Mouse (Mus musculus) liver, embryonic 16.5 days (tissue): ENCODE measurements around the gene Gpr3. TPM values are rescaled to one million over a fixed set of nuclear protein-coding genes. Genes with fewer than 3 reads are reported as not detected.
A peak's percentile ranks its signal among the peaks of the same experiment; 100 is the strongest.

Experiments
- ATAC-seq: fragments of 200-750 bp; cut with Nextera tagmentation; 2 replicates; pipeline ENCODE4 v1.8.0; 2017; ENCODE audit warnings: low read depth, mild to moderate bottlenecking, moderate number of reproducible peaks, moderate library complexity
- H3K27ac ChIP-seq: fragments of 300-500 bp; sonication (generic); 2 replicates; pipeline ENCODE4 v1.5.1; 2014; ENCODE audit warnings: mild to moderate bottlenecking, low read length
- H3K27me3 ChIP-seq: fragments of 300-500 bp; sonication (generic); 2 replicates; pipeline ENCODE4 v1.6.1; 2014; ENCODE audit warnings: low read depth, low read length, mixed read lengths; ENCODE audit not compliant: control insufficient read depth, insufficient read depth
- H3K36me3 ChIP-seq: fragments of 300-500 bp; sonication (generic); 2 replicates; pipeline ENCODE4 v1.6.1; 2014; ENCODE audit warnings: mild to moderate bottlenecking; ENCODE audit not compliant: control insufficient read depth, insufficient read depth
- H3K4me1 ChIP-seq: fragments of 300-500 bp; sonication (generic); 2 replicates; pipeline ENCODE4 v1.6.1; 2014; ENCODE audit warnings: low read depth, low read length, mixed read lengths; ENCODE audit not compliant: control insufficient read depth
- H3K4me2 ChIP-seq: fragments of 300-500 bp; sonication (generic); 2 replicates; pipeline ENCODE4 v1.6.1; 2014; ENCODE audit warnings: low read depth, low read length, mixed read lengths
- H3K4me3 ChIP-seq: fragments of 300-500 bp; sonication (generic); 2 replicates; pipeline ENCODE4 v1.5.1; 2014; ENCODE audit warnings: low read depth, mild to moderate bottlenecking, low read length
- H3K9ac ChIP-seq: fragments of 300-500 bp; sonication (generic); 2 replicates; pipeline ENCODE4 v1.6.1; 2014; ENCODE audit warnings: low read depth, low read length
- H3K9me3 ChIP-seq: fragments of 300-500 bp; sonication (generic); replicated peaks from 2 replicates; pipeline ENCODE4 v1.6.1; 2016; ENCODE audit warnings: low read length; ENCODE audit not compliant: control insufficient read depth
- WGBS: fragments of 180-500 bp; shearing (Covaris S2); extraction: QIAGEN DNeasy Blood & Tissue Kit; methylation state at CpG from one replicate; pipeline ENCODE4 v1.1.7; 2014; ENCODE audit not compliant: insufficient replicate concordance; 5-methylcytosine and 5-hydroxymethylcytosine counted together
- polyA plus RNA-seq: library from polyadenylated mRNA; unstranded; fragments of >200 nt; fragmentation: Nextera tagmentation; extraction: Ambion mirVana; gene quantifications from 2 replicates; pipeline ENCODE4 v1.2.1, GENCODE M21; 2015

The Gpr3 gene
- polyA plus RNA-seq, 1 experiment from 2014 or later: not detected

GRCm38 (mm10) chr4:133251214-133251613, 38.9 kb upstream of the Gpr3 start:
- Histone ChIP-seq H3K4me2 (peak overlapping the region; percentile 28), H3K27ac (no peak overlapping the region), H3K4me1 (peaks cover 36% of the 10 kb centered on the region), H3K9me3 (no peaks in the 10 kb centered on the region), H3K27me3 (peaks cover 30% of the 10 kb centered on the region), H3K4me3 (no peak overlapping the region), H3K36me3 (no peaks in the 10 kb centered on the region), H3K9ac (no peak overlapping the region)
- WGBS: 38% methylated on average over 31 of the region's 31 CpGs
- ATAC-seq: no peak

GRCm38 (mm10) chr4:133250609-133251008, 38.3 kb upstream of the Gpr3 start:
- no peaks in the 10 kb centered on the region for H3K36me3 ChIP-seq
- WGBS: 8% methylated on average over 22 of the region's 22 CpGs
- H3K27ac ChIP-seq: no peak overlapping the region
- peak overlapping the region; percentile 13; the same call in 1 of the 2 replicates for H3K4me3 ChIP-seq
- peak overlapping the region; percentile 28 for H3K4me2 ChIP-seq
- no peak for ATAC-seq
- H3K27me3 ChIP-seq: peaks cover 28% of the 10 kb centered on the region
- peaks cover 36% of the 10 kb centered on the region for H3K4me1 ChIP-seq
- H3K9me3 ChIP-seq: no peaks in the 10 kb centered on the region
- H3K9ac ChIP-seq: no peak overlapping the region

DNA sequence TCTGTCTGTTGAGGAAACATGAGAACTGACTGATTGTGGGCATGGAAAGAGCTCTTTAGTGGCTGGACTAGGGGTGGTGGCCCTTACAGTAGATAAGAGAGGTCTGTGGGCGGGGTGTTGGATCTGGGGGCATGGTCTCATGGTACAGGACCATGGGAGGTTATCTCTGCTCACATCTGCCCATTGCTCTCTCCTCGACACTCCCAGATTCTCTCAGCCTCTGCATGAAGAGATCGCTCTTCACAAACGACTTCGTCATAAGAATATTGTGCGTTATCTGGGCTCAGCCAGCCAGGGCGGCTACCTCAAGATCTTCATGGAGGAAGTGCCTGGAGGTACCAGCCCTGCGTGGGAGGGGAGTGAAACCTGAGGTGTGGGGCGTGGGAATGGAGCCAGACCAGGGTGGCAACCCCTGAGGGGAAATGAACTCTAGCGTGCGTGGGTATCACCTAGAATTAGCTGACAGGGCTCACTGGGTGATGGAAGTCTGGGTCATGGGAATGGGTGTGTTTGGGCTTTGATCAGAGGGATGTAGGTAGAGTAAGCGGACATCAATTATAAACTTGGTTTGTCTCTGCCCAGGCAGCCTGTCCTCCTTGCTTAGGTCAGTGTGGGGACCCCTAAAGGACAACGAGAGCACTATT, 35.6 kb upstream of the Gpr3 start:
- peak overlapping the region; percentile 90 for H3K27ac ChIP-seq
- peak; percentile 93 for ATAC-seq
- peaks cover 28% of the 10 kb centered on the region for H3K27me3 ChIP-seq
- no peaks in the 10 kb centered on the region for H3K36me3 ChIP-seq
- peak overlapping the region; percentile 58 for H3K4me2 ChIP-seq
- peak overlapping the region; percentile 44 for H3K9ac ChIP-seq
- H3K4me1 ChIP-seq: peaks cover 50% of the 10 kb centered on the region
- H3K4me3 ChIP-seq: peak overlapping the region; percentile 38
- 20% methylated on average over 13 of the region's 13 CpGs for WGBS
- no peaks in the 10 kb centered on the region for H3K9me3 ChIP-seq

DNA sequence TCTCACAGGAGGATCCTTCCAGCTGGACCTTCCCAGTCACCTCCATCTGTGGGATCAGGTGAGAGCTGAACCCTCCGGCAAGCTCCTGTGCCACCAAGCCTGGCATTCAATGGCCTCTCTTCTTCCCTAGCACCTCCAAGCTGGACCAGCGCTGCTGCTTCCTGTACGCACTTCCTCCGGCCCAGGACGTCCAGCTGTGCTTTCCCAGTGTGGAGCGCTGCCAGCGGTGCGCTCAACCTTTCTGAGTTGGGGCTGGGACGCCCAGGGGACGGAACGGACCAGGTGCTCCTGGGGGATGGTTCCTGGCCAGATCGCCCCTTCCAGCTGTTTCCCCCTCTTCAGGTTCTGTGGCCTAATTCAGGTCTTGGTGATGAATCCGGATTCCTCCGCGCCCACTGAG, 34.7 kb upstream of the Gpr3 start:
- Histone ChIP-seq H3K36me3 (no peaks in the 10 kb centered on the region), H3K27ac (peak overlapping the region; percentile 90), H3K9me3 (no peaks in the 10 kb centered on the region), H3K4me1 (peaks cover 55% of the 10 kb centered on the region), H3K4me2 (peak overlapping the region; percentile 58), H3K27me3 (peaks cover 29% of the 10 kb centered on the region), H3K4me3 (no peak overlapping the region), H3K9ac (0 out of 2 replicates have a peak overlapping the region, but pooled peaks have one; percentile 30)
- 62% methylated on average over 15 of the region's 15 CpGs for WGBS
- no peak for ATAC-seq

- H3K9me3 ChIP-seq: no peaks in the 10 kb centered on the region
- no peak overlapping the region for H3K27ac ChIP-seq
- WGBS: 8% methylated on average over 1 of the region's 1 CpGs
- H3K4me1 ChIP-seq: peaks cover 58% of the 10 kb centered on the region
- no peaks in the 10 kb centered on the region for H3K36me3 ChIP-seq
- no peak for ATAC-seq
- H3K9ac ChIP-seq: no peak overlapping the region
- H3K4me2 ChIP-seq: no peak overlapping the region
- no peak overlapping the region for H3K4me3 ChIP-seq
- H3K27me3 ChIP-seq: peaks cover 8% of the 10 kb centered on the region
Measured at GRCm38 (mm10) chr4:133244289-133244688, 32.0 kb upstream of the Gpr3 start.

DNA sequence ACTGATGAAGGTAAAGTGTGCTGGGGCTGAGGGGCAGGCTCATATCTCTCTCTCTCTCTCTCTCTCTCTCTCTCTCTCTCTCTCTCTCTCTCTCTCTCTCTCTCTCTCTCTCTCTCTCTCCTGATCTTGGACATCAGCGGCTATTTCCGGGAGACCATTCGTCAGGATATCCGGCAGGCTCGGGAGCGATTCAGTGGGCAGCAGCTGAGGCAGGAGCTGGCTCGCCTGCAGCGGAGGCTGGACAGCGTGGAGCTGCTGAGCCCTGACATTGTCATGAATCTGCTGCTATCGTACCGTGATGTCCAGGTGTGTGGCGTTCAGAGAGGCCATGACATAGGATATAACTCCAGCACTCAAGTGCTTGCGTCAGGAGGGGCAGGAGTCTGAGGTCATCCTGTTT, 31.2 kb upstream of the Gpr3 start:
- no peak overlapping the region for H3K9ac ChIP-seq
- H3K9me3 ChIP-seq: no peaks in the 10 kb centered on the region
- no peaks in the 10 kb centered on the region for H3K36me3 ChIP-seq
- H3K4me3 ChIP-seq: no peak overlapping the region
- H3K4me1 ChIP-seq: peaks cover 57% of the 10 kb centered on the region
- H3K27me3 ChIP-seq: peaks cover 7% of the 10 kb centered on the region
- H3K27ac ChIP-seq: no peak overlapping the region
- H3K4me2 ChIP-seq: no peak overlapping the region
- ATAC-seq: no peak
- 60% methylated on average over 13 of the region's 13 CpGs for WGBS

GRCm38 (mm10) chr4:133242710-133243109, 30.4 kb upstream of the Gpr3 start:
- Histone ChIP-seq H3K36me3 (no peaks in the 10 kb centered on the region), H3K9ac (no peak overlapping the region), H3K4me3 (no peak overlapping the region), H3K4me1 (peaks cover 56% of the 10 kb centered on the region), H3K27ac (no peak overlapping the region), H3K27me3 (peaks cover 5% of the 10 kb centered on the region), H3K4me2 (no peak overlapping the region), H3K9me3 (no peaks in the 10 kb centered on the region)
- no peak for ATAC-seq
- WGBS: 73% methylated on average over 9 of the region's 9 CpGs

DNA sequence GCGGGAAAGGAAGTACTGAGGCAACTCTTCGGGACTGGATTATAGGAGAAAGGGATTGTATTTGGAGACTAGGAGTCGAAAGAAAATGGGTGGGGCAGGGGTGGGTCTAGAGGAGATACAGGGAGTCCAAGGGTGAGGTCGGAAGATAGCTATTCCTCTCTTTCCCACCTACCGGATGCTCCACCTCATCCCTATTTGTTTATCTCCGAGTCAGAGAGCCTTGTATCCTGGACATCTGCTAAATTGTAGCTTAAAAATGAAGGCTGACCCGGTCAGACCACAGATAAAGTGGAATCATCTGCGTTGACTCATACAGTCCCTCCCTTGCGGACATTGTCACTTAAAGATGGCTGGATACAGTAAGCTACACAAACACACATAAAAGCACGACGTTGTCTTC, 29.6 kb upstream of the Gpr3 start:
- Histone ChIP-seq H3K4me2 (peak overlapping the region; percentile 94), H3K9me3 (no peaks in the 10 kb centered on the region), H3K4me3 (peak overlapping the region; percentile 65), H3K36me3 (no peaks in the 10 kb centered on the region), H3K27ac (peak overlapping the region; percentile 50; the same call in 1 of the 2 replicates), H3K27me3 (peaks cover 3% of the 10 kb centered on the region), H3K4me1 (peaks cover 48% of the 10 kb centered on the region), H3K9ac (peak overlapping the region; percentile 30)
- ATAC-seq: no peak
- 18% methylated on average over 11 of the region's 11 CpGs for WGBS
